Mouse (Mus musculus) G1E (cell line): ENCODE measurements around the gene Rnf144a.
"Not testable (repeated sequence)": the region's sequence is repeated elsewhere in the genome, so short reads cannot be mapped to it uniquely, and the experiment has no call there.

Experiments used
- GATA1 ChIP-seq: IDR thresholded peaks from 2 replicates; pipeline ENCODE4 v1.6.1; 2012; ENCODE audit warnings: borderline replicate concordance, low read length, inconsistent platforms, mixed read lengths
- TAL1 ChIP-seq: conservative IDR thresholded peaks from 2 replicates; pipeline ENCODE4 v1.6.1; 2012; ENCODE audit warnings: low read depth, low read length, inconsistent platforms, mixed read lengths

- TF ChIP-seq GATA1, TAL1: not testable (repeated sequence)
These were observed 13.7 kb upstream of the Rnf144a start for GRCm38 (mm10) chr12:26428771-26429170.
